Mouse (Mus musculus) activated CD4-positive, CD25-positive, alpha-beta regulatory T cell, adult 4 months (primary cell): Measurements from ENCODE around the gene Rlf. TPM values are rescaled to one million over a fixed set of nuclear protein-coding genes. Genes with fewer than 3 reads are reported as not detected.

Experiments
- ATAC-seq: one replicate; pipeline ENCODE4 v1.8.0; 2017
- polyA plus RNA-seq, 2 experiments: library from polyadenylated mRNA; unstranded; fragments of 100-300 nt; shearing (Covaris generic); gene quantifications; one replicate each; pipeline ENCODE4 v1.2.1; 2017

Gene Rlf
- polyA plus RNA-seq, 2 experiments from 2014 or later, result 13.3 to 17.6 TPM

DNA sequence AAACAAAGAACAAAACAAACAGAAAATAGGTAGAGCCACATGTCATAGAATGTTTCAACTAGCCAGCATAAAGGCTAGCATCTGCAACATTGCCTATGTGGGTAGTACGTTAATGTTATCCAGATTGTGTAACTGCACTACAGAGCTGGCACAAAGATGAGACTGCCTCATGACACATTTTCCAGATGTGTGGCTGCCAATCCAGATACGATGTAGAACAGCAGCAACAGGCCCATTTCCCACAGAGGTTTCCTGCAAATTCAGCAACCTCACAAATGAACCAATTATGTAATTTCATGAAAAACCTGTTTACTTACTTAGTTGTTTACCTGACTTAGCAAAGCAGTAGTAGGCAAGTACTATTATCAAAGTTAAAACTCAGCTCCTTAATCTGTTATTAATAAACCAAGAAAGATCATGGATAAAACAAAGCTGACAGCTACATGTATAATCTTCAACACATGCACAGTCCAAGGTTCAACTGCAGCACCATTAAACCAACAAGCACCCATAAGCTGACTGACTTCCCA, 51.3 kb downstream of the Rlf start:
- ATAC-seq, result no peak

DNA sequence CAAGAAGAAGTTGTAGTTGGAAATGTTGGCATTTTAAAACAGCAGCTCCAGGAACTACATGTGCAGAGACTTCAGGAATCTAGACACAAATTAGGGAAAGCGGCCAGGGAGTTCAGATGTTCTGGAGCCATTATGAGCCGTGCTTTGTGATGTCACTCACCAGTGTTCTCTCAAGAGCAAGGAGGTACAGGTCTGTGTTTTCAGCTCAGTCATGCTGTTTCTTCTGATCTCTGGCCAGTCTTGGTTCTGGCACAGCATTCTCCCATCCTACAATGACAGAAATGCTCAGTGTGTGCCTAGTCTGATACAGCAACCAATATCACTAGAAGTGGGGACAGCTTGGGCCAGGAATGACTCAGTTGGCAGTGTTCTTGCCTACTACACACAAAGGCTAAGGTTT, 105.8 kb downstream of the Rlf start, which contains the start of gene Tmco2:
Gene Tmco2, minus strand, starts transcription at position 101 of the 400 bp plus-strand sequence.
- ATAC-seq, result no peak

GRCm38 (mm10) chr4:121103304-121103703, 111.6 kb downstream of the Rlf start:
- ATAC-seq, result no peak

DNA sequence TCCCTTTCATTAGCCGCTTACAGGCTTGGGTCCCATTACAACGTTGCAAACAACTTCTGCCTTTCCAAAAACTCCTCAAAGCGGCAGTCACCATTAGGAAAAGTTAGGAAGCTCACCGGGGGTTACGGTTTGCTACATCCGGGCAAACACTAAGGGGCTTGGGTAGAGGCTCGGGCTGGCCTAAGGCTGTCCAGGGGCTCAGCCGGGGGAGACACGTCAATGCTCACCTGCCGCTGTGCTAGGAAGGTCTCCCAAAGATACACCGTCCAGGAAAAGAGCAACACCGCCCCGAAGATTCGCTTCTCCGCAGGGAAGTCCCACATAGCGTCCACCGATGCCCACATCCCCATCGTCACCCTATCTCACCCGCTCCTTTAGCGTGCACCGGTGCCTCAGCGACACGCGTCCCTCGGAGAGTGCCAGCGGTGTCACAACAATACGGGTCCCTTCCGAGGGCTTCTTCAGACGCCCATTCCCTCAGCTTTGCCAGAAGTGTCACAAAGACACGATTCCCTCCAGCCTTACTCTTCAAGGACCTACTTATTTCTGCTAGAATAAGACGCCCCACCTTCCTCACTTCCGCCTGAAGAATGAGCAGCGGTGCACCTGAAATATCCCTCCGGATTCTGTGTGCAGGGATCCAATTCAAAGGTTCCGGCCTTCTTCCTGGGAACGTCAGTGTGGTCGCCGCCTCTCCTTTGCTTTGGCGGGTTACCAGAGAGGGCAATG, 117.1 kb downstream of the Rlf start, which contains the start of gene Zmpste24:
Gene Zmpste24, minus strand, starts transcription at position 592 of the 729 bp plus-strand sequence.
- peak; percentile 84 for ATAC-seq

Other genes starting within 250 kb of the Rlf start
- gene Smap2, start 197.8 kb downstream of the Rlf start, polyA plus RNA-seq, result 10 to 100 TPM; 32.5 to 39.1 TPM
- gene Col9a2, start 175.7 kb downstream of the Rlf start, polyA plus RNA-seq, result not detected
- 10 to 100 TPM; 45.4 to 46.3 TPM for gene Zmpste24, start 116.8 kb downstream of the Rlf start, polyA plus RNA-seq
- gene Tmco2, start 105.9 kb downstream of the Rlf start, polyA plus RNA-seq, result not detected
- not detected for gene Gm12888, start 109.8 kb upstream of the Rlf start, polyA plus RNA-seq
- not detected for gene Gm12886, start 208.0 kb upstream of the Rlf start, polyA plus RNA-seq